Mouse (Mus musculus) retina, adult 2 months (tissue): ENCODE measurements around the gene Vmn1r30.

ENCODE experiments used
- DNase-seq: peaks from one replicate; pipeline ENCODE4 v3.0.0-alpha.2; 2012; ENCODE audit warnings: low read depth, low spot score

Vmn1r30 gene

DNA sequence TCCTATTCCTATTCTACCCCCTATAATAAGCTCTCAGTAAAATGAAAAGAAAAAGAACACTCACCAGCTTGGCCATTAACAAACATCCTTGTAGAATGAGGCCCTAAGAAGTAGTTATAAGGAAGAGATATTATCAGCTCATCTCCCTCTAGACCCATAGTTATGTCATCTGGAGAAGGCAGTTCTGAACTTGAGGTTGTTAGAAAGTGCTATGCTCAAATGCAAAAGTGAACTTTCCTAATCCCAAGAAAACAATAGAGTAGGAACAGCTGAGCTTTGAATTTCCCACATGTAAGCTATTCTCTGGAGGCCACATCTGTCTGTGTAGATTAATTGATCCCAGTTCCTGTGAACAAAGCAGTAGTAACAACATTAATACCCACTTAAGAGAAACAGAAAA lies at the start of gene Vmn1r30:
TSS of gene Vmn1r30 (minus strand) at position 101 of the 400 bp plus-strand sequence.
- no peak for DNase-seq

DNA sequence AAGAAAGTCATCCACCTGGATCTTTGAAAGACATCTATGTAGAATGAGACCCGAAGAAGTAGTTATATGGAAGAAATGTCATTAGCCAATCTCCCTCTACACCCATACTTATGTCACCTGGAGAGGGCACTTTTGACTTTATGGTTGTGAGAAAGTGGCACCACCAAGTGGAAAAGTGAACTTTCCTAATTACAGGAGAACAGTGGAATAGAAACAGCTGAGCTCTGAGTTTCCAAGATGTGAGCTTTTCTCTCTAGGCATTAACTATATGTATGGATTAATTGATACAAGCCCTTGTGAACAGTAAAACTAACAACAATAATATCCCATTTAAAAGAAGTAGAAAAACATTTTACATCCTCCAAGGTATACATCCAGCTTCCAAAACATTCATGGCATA lies 32.0 kb upstream of the Vmn1r30 start, which contains the start of gene Vmn1r31:
TSS of gene Vmn1r31 (minus strand) at position 101 of the 400 bp plus-strand sequence.
- no peak for DNase-seq
